Mouse (Mus musculus) 416B (cell line): Measurements from ENCODE around the gene Psma3.
"Not testable (repeated sequence)": the region's sequence is repeated elsewhere in the genome, so short reads cannot be mapped to it uniquely, and the experiment has no call there.

ENCODE experiments used
- DNase-seq: peaks from one replicate; pipeline ENCODE4 v3.0.0; 2011; ENCODE audit warnings: low read depth

Gene Psma3

DNA sequence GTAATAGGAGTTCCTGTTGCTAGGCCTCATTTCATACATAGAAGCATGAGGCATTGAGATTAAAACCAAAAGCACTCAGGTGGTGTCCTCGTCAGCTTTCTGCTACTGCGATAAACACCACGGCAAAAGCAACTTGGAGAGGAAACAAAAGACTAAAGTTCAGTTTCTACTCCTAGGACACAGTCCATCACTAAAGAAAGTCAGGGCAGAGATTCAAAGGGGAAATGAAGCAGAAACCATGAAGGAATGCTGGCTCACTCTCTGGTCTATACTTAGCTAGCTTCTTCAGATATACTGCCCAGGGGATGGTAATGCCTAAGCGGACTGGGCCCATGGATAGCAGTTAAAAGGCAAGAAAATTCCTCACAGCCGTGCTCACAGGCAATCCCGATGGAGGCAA is 27.0 kb downstream of the Psma3 start:
- DNase-seq, result no peak

DNA sequence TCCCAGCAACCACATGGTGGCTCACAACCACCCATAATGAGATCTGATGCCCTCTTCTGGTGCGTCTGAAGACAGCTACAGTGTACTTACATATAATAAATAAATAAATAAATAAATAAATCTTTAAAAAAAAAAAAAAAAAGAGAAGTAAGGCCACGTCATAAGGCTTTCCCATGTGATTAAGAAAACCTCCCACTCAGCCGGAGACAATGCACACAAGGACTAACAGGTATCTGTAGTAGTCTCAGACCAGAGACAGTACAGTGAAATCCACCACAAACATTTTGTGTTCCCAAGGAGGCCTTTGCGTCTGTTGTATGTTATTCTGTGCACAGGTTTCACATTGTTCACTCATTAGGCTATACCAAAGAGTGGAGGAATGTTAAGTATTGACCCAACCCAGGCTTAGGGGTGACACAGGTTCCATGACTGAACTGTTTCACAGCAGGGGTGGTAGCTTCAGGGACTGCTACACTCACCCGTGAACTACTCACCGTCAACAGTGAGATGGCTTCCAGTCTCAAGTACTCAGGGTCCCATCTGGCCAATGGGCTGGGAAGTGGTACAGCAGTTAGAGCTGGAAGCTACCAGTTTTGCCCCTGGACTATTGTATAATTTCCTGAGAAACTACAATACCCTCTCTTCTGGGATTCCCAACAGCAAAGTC is 29.5 kb downstream of the Psma3 start:
- peak; percentile 54 for DNase-seq

GRCm38 (mm10) chr12:71006141-71006540 is 31.7 kb downstream of the Psma3 start:
- DNase-seq, result no peak

DNA sequence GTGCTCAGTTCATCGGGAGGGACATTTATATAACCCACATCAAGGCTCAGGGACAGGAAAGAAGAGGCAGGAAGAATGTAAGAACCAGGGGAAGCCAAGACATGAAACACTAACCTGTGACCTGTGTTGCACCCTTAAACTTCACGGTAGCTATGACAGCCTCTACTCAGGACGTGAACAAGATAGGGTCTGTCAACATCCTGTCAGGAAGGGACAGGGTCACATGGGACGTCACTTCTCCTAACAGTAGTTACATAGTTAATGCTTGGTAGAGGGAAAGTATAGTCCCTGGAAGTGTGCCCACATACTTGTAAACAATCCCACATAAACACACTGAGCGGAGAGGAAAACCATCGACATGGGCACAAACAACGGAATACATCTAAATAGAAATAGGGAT is 32.5 kb downstream of the Psma3 start:
- DNase-seq, result peak; percentile 58

DNA sequence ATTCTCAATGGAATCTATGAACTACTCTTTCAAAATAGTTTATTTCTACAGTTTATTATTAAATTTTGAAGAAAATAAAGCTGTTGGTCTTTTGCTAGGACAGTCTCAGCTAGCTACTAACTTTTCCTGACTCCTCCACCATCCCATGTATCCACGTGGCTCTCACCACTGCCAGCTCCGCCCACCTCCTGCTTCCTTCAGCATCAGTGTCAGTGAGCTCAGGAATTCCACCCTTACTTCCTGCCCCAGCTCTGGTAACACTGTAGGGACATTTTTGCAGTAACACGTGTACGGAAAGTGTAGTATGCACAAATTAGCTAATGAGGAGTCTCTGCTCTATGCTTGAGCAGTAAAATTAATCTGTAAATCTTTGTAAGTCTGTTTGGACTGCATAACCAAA is 35.3 kb downstream of the Psma3 start:
- no peak for DNase-seq

- DNase-seq, result no peak
Measured at GRCm38 (mm10) chr12:71014845-71015362, 40.5 kb downstream of the Psma3 start.

- peak; percentile 100 for DNase-seq
Measured at GRCm38 (mm10) chr12:71015363-71016210, 41.2 kb downstream of the Psma3 start, which contains the start of gene Arid4a. Gene Arid4a, plus strand, starts transcription at chr12:71015990.

GRCm38 (mm10) chr12:71016211-71016502 is 41.7 kb downstream of the Psma3 start:
- DNase-seq, result no peak

- no peak for DNase-seq
Measured at GRCm38 (mm10) chr12:71016503-71017241, 42.3 kb downstream of the Psma3 start.

GRCm38 (mm10) chr12:71017242-71017571 is 42.8 kb downstream of the Psma3 start:
- DNase-seq, result peak; percentile 55

DNA sequence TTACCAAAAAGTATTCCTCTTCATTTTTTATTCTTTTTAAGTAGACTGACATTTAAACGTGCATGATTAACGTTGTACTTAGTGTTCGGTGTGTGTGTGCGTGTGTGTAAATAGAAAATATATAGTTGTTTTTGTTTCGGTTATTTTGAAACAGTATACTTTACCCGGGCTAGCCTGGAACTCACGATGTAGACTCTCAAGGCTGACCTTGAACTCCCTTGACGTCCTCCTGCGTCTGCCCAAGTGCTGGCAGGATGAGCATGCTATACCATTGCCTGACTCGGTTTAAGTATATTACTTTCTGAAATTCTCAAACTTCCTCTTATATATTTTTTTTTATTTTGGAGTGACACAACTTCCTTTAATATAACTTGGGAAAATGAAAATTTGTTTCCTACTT is 43.4 kb downstream of the Psma3 start:
- peak; percentile 51 for DNase-seq

GRCm38 (mm10) chr12:71019211-71019610 is 44.8 kb downstream of the Psma3 start:
- no peak for DNase-seq

DNA sequence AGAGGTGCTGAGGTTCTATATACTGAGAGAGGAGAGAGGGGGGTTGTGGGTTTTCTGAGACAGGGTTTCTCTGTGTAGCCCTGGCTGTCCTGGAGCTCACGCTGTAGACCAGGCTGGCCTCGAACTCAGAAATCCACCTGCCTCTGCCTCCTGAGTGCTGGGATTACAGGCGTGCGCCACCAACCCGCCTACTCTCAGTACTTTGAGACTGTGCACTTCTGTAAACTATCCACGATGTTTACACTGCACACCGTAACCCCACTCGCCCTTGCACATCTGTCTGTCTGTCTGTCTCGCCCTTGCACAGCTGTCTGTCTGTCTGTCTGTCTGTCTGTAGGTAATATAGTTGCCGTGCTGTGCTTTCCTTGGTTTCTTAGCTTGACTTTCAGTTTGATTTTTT is 50.0 kb downstream of the Psma3 start:
- DNase-seq, result no peak

GRCm38 (mm10) chr12:71028265-71028664 is 53.8 kb downstream of the Psma3 start:
- not testable (repeated sequence) for DNase-seq

GRCm38 (mm10) chr12:71030260-71030659 is 55.8 kb downstream of the Psma3 start:
- no peak for DNase-seq

DNA sequence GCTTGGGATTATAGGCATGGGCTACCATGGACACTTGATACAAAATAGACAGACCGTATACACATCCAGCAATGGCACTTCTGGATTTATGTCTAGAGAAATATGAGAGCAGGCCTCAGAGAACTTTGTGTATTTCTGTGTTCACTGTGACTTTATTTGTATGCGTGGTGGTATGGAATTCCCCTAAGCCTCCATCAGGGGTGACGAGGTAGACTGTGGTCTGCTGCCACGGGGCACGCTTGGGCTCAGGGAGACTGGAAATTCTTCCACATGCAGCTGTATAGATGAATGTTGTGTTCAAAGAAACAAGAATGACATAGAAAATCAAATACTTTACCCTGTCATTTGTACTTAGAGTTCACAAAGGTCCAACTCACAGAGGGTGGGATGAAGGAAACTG is 56.3 kb downstream of the Psma3 start:
- DNase-seq, result no peak

DNA sequence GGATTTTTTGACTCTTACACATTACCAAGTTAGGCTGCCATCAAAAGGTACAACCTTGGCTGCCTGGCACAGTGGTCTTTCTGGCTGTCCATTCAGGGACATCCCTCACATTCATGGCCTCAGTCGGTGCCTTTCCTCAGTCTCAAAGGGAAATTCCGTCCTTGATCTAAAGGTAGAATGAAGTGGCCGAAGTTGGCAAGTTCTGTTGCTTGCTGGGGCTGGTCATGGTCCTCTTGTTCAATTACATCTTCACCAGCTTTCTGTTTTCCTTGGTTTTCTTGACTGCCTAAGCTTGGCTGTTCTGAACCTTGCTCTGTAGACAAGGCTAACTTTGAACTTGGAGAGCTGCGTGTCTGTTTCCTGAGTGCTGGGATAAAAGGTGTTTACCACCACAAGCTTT is 61.4 kb downstream of the Psma3 start:
- DNase-seq, result no peak

DNA sequence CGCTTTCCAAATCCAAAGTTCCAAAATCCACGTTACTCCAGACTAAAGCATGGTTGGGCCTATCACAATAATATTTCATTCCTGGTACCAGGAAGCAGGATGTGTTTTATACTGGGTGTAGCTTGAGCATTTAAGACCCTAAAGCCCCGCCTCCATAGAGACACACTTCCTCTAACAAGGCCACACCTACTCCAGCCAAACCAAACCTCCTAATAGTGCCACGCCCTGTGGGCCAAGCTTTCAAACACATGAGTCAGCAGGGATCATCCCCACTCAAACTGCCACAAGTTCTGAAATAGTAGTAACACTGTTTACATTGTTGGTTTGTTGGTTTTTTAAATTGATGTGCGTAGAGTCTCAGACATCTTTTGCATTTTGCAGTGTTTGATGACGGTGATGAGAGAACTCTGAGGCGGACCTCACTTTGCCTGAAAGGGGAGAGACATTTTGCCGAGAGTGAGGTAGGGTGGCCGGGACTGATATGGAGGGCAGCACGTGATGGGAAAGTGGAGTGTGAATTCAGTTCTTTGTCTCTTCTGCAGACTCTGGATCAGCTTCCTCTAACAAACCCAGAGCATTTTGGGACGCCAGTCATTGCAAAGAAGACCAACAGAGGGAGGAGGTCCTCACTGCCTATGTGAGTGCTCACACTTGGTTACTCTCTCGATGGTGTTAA is 62.4 kb downstream of the Psma3 start:
- peak; percentile 75 for DNase-seq

GRCm38 (mm10) chr12:71040462-71040861 is 66.0 kb downstream of the Psma3 start:
- peak; percentile 65 for DNase-seq

DNA sequence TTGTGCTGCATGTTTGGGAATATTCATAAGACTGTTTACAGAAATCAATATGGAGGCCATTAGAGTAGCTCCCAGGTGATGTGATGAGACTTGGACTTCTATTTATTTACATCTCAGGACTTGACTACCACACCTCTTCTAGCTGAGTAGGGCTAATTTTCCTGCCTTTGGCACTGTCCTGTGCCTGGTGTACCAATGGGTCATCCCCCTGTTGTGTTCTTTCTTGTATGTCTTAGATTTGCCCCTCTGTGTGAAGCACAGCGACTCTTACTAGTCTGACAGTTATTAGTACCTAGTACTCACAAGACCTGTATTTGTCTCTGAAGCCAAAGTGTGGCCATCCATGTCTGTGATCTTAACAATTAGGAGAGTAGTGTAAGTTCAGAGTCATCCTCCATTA is 68.0 kb downstream of the Psma3 start:
- no peak for DNase-seq

GRCm38 (mm10) chr12:71043571-71043970 is 69.2 kb downstream of the Psma3 start:
- DNase-seq, result no peak

- DNase-seq, result no peak
Measured at GRCm38 (mm10) chr12:71044488-71044887, 70.1 kb downstream of the Psma3 start.
